Mouse (Mus musculus): ENCODE data around the gene Frmd8.

Frmd8 gene

GRCm38 (mm10) chr19:5885838-5886237 lies 10.8 kb upstream of the Frmd8 start:
- 49% methylated on average over 4 of the region's 4 CpGs for WGBS

GRCm38 (mm10) chr19:5883935-5884334 lies 8.9 kb upstream of the Frmd8 start:
- WGBS: 92% methylated on average over 1 of the region's 1 CpGs

- WGBS: 65% methylated on average over 5 of the region's 5 CpGs
These were observed 7.0 kb upstream of the Frmd8 start for GRCm38 (mm10) chr19:5882079-5882478.

GRCm38 (mm10) chr19:5881155-5881554 lies 6.1 kb upstream of the Frmd8 start:
- 93% methylated on average over 6 of the region's 6 CpGs for WGBS

GRCm38 (mm10) chr19:5879735-5880134 lies 4.7 kb upstream of the Frmd8 start:
- WGBS: 92% methylated on average over 7 of the region's 7 CpGs

- 77% methylated on average over 3 of the region's 3 CpGs for WGBS
These were observed 3.8 kb upstream of the Frmd8 start for GRCm38 (mm10) chr19:5878916-5879315.

- WGBS: 48% methylated on average over 7 of the region's 7 CpGs
These were observed 3.3 kb upstream of the Frmd8 start for GRCm38 (mm10) chr19:5878362-5878722.

- WGBS: 34% methylated on average over 15 of the region's 15 CpGs
These were observed 2.7 kb upstream of the Frmd8 start, which contains the start of gene Slc25a45 for GRCm38 (mm10) chr19:5877618-5878361. Slc25a45 (plus strand) TSS chr19:5877808.

- WGBS: 6% methylated on average over 13 of the region's 13 CpGs
These were observed 594 bp downstream of the Frmd8 start for GRCm38 (mm10) chr19:5874391-5874968.

- WGBS: 89% methylated on average over 19 of the region's 19 CpGs
These were observed 2.0 kb downstream of the Frmd8 start for GRCm38 (mm10) chr19:5872931-5873556.

- 77% methylated on average over 4 of the region's 4 CpGs for WGBS
These were observed 2.5 kb downstream of the Frmd8 start for GRCm38 (mm10) chr19:5872528-5872927.

GRCm38 (mm10) chr19:5871683-5872082 lies 3.4 kb downstream of the Frmd8 start:
- 61% methylated on average over 6 of the region's 6 CpGs for WGBS

- 34% methylated on average over 7 of the region's 7 CpGs for WGBS
These were observed 3.8 kb downstream of the Frmd8 start for GRCm38 (mm10) chr19:5871273-5871672.

GRCm38 (mm10) chr19:5868096-5868495 lies 7.0 kb downstream of the Frmd8 start:
- 92% methylated on average over 6 of the region's 6 CpGs for WGBS

- 92% methylated on average over 20 of the region's 20 CpGs for WGBS
These were observed 10.2 kb downstream of the Frmd8 start for GRCm38 (mm10) chr19:5864710-5865398.

- WGBS: 100% methylated on average over 5 of the region's 5 CpGs
These were observed 11.3 kb downstream of the Frmd8 start for GRCm38 (mm10) chr19:5863776-5864175.

- 91% methylated on average over 14 of the region's 14 CpGs for whole genome bisulfite sequencing
These were observed 12.6 kb downstream of the Frmd8 start for GRCm38 (mm10) chr19:5862335-5863085.

- 68% methylated on average over 9 of the region's 9 CpGs for WGBS
These were observed 18.5 kb downstream of the Frmd8 start for GRCm38 (mm10) chr19:5856604-5857003.

- 85% methylated on average over 12 of the region's 12 CpGs for WGBS
These were observed 22.9 kb downstream of the Frmd8 start for GRCm38 (mm10) chr19:5852035-5852722.

GRCm38 (mm10) chr19:5851481-5851971 lies 23.5 kb downstream of the Frmd8 start:
- WGBS: 66% methylated on average over 5 of the region's 5 CpGs

- WGBS: 79% methylated on average over 3 of the region's 3 CpGs
These were observed 24.2 kb downstream of the Frmd8 start for GRCm38 (mm10) chr19:5850860-5851259.

Data from cerebral cortex, adult 2 months (tissue).